Mouse (Mus musculus): Measurements from ENCODE around the gene Lsm4. TPM values are rescaled to one million over a fixed set of nuclear protein-coding genes. Genes with fewer than 3 reads are reported as not detected.

Lsm4 gene
- total and polyA plus RNA-seq, 2 experiments from 2014 or later, result 157 to 312 TPM

- no peak overlapping the region for H3K27ac ChIP-seq (ENCODE audit: low read depth, low read length)
- no peaks in the 10 kb centered on the region for H3K9me3 ChIP-seq (ENCODE audit: low read length)
- H3K27me3 ChIP-seq (ENCODE audit: insufficient read depth, low read length), result no peaks in the 10 kb centered on the region
- H3K4me2 ChIP-seq (ENCODE audit: low read depth, low read length, poor library complexity, severe bottlenecking), result peak overlapping the region; percentile 64
- peak overlapping the region; percentile 36; the same call in 1 of the 2 replicates for H3K9ac ChIP-seq (replicated peaks; ENCODE audit: low read length, poor library complexity, severe bottlenecking)
- H3K36me3 ChIP-seq (ENCODE audit: insufficient read depth, low read length), result no peaks in the 10 kb centered on the region
- 1% methylated on average over 19 of the region's 20 CpGs for WGBS
- peak; percentile 22; the same call in 1 of the 2 replicates for ATAC-seq (ENCODE audit: low FRiP score)
- H3K4me1 ChIP-seq (ENCODE audit: insufficient read depth, low read length), result peaks cover 10% of the 10 kb centered on the region; the same call in 1 of the 2 replicates
- no peak for DNase-seq (ENCODE audit: low spot score)
- peak overlapping the region; percentile 20; the same call in 1 of the 2 replicates for H3K4me3 ChIP-seq (ENCODE audit: low read depth, low read length)
- TF ChIP-seq CTCF (IDR thresholded peaks at IDR 0.05), result no peak
Observed at GRCm38 (mm10) chr8:70691727-70692231, 18.7 kb downstream of the Lsm4 start.

DNA sequence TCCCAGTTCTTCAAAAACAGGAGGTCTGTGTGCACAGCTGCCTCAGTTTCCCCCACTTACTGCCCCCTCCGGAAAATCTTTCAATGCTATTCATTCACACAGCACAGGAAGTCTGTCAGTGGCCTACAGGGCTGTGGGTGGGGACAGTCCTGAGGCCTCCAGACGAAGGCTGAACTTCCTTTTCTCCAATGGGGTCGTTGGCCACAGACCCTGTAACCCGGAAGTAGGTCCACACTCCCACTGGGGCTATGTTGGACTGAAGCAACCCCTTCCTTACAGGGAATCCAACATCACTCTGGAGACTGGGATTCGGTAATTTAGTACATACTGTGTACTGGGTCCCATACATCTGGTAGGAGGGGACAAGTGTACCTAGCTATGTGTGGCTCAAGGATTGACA lies 20.6 kb downstream of the Lsm4 start:
- DNase-seq (ENCODE audit: low spot score), result no peak
- H3K4me2 ChIP-seq (ENCODE audit: low read depth, low read length, poor library complexity, severe bottlenecking), result no peak overlapping the region
- no peak for ATAC-seq (ENCODE audit: low FRiP score)
- no peak overlapping the region for H3K27ac ChIP-seq (ENCODE audit: low read depth, low read length)
- no peaks in the 10 kb centered on the region for H3K27me3 ChIP-seq (ENCODE audit: insufficient read depth, low read length)
- no peaks in the 10 kb centered on the region for H3K36me3 ChIP-seq (ENCODE audit: insufficient read depth, low read length)
- no peaks in the 10 kb centered on the region for H3K9me3 ChIP-seq (ENCODE audit: low read length)
- 83% methylated on average over 5 of the region's 5 CpGs for WGBS
- no peak overlapping the region for H3K4me3 ChIP-seq (ENCODE audit: low read depth, low read length)
- no peak for TF ChIP-seq CTCF (IDR thresholded peaks at IDR 0.05)
- H3K4me1 ChIP-seq (ENCODE audit: insufficient read depth, low read length), result peaks cover 14% of the 10 kb centered on the region; the same call in 1 of the 2 replicates
- no peak overlapping the region for H3K9ac ChIP-seq (replicated peaks; ENCODE audit: low read length, poor library complexity, severe bottlenecking)

DNA sequence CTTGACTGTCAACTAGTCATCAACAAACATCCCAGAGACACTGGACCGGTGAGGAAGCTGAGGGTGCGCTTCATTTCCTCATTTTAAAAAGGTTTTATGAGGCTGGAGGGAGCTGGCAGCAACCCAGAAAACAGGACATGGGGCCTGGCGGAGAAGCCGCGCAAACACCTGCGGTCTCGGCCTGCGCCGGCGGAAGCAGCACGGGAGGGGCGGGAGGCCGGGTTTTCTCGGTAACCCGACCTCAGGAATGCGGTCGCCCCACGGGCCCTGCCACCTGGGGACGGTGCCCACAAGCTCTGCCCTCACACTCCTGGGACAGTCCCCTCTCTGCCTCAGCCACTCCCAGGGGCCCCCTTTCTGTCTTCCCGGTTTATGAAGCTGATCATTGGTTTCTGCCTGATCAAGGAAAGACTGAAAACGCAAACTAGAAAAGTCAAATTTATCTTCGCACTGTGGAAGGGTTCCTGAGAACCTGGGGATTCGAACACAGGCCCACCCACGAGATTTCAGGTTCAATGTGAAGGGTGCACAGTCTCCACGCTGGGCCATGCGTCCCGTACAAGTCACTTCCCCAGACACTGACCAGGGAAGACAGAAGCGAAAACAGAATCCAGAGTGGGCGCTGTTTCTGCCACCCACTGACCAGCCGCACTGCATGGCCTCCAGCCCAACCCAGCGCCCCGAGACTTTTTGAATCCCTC lies 22.4 kb downstream of the Lsm4 start:
- no peak for TF ChIP-seq CTCF (IDR thresholded peaks at IDR 0.05)
- Histone ChIP-seq H3K36me3 (ENCODE audit: insufficient read depth, low read length) (no peaks in the 10 kb centered on the region), H3K9me3 (ENCODE audit: low read length) (no peaks in the 10 kb centered on the region), H3K4me3 (ENCODE audit: low read depth, low read length) (no peak overlapping the region), H3K27me3 (ENCODE audit: insufficient read depth, low read length) (no peaks in the 10 kb centered on the region), H3K27ac (ENCODE audit: low read depth, low read length) (0 out of 2 replicates have a peak overlapping the region, but pooled peaks have one; percentile 38), H3K4me1 (ENCODE audit: insufficient read depth, low read length) (peaks cover 14% of the 10 kb centered on the region; the same call in 1 of the 2 replicates), H3K9ac (replicated peaks; ENCODE audit: low read length, poor library complexity, severe bottlenecking) (no peak overlapping the region), H3K4me2 (ENCODE audit: low read depth, low read length, poor library complexity, severe bottlenecking) (no peak overlapping the region)
- WGBS, result 43% methylated on average over 32 of the region's 32 CpGs
- DNase-seq (ENCODE audit: low spot score) (no peak), ATAC-seq (ENCODE audit: low FRiP score) (no peak)

- 0 out of 2 replicates have a peak overlapping the region, but pooled peaks have one; percentile 26 for H3K27ac ChIP-seq (ENCODE audit: low read depth, low read length)
- H3K27me3 ChIP-seq (ENCODE audit: insufficient read depth, low read length), result no peaks in the 10 kb centered on the region
- 8% methylated on average over 31 of the region's 31 CpGs for WGBS
- H3K4me2 ChIP-seq (ENCODE audit: low read depth, low read length, poor library complexity, severe bottlenecking), result peak overlapping the region; percentile 55
- H3K4me1 ChIP-seq (ENCODE audit: insufficient read depth, low read length), result peaks cover 14% of the 10 kb centered on the region; the same call in 1 of the 2 replicates
- ATAC-seq (ENCODE audit: low FRiP score) (no peak), DNase-seq (ENCODE audit: low spot score) (peak; percentile 77)
- H3K4me3 ChIP-seq (ENCODE audit: low read depth, low read length), result peak overlapping the region; percentile 25; the same call in 1 of the 2 replicates
- no peaks in the 10 kb centered on the region for H3K36me3 ChIP-seq (ENCODE audit: insufficient read depth, low read length)
- H3K9ac ChIP-seq (replicated peaks; ENCODE audit: low read length, poor library complexity, severe bottlenecking), result 0 out of 2 replicates have a peak overlapping the region, but pooled peaks have one; percentile 36
- no peaks in the 10 kb centered on the region for H3K9me3 ChIP-seq (ENCODE audit: low read length)
- TF ChIP-seq CTCF (IDR thresholded peaks at IDR 0.05), result no peak
Observed at GRCm38 (mm10) chr8:70696019-70696885, 23.2 kb downstream of the Lsm4 start.

GRCm38 (mm10) chr8:70696946-70697345 lies 23.9 kb downstream of the Lsm4 start:
- Histone ChIP-seq H3K4me1 (ENCODE audit: insufficient read depth, low read length) (peaks cover 19% of the 10 kb centered on the region), H3K9me3 (ENCODE audit: low read length) (no peaks in the 10 kb centered on the region), H3K4me3 (ENCODE audit: low read depth, low read length) (no peak overlapping the region), H3K4me2 (ENCODE audit: low read depth, low read length, poor library complexity, severe bottlenecking) (peak overlapping the region; percentile 55), H3K9ac (replicated peaks; ENCODE audit: low read length, poor library complexity, severe bottlenecking) (no peak overlapping the region), H3K36me3 (ENCODE audit: insufficient read depth, low read length) (no peaks in the 10 kb centered on the region), H3K27me3 (ENCODE audit: insufficient read depth, low read length) (no peaks in the 10 kb centered on the region), H3K27ac (ENCODE audit: low read depth, low read length) (peak overlapping the region; percentile 26; the same call in 1 of the 2 replicates)
- 59% methylated on average over 4 of the region's 4 CpGs for WGBS
- ATAC-seq (ENCODE audit: low FRiP score) (no peak), DNase-seq (ENCODE audit: low spot score) (no peak)
- no peak for TF ChIP-seq CTCF (IDR thresholded peaks at IDR 0.05)

All from midbrain, postnatal 0 days (tissue).